Mouse (Mus musculus) bone marrow macrophage, adult 2 months (primary cell): ENCODE results near the gene Ltbp2. TPM values are rescaled to one million over a fixed set of nuclear protein-coding genes. Genes with fewer than 3 reads are reported as not detected.

Experiments
- H3K27ac ChIP-seq: 2 replicates; pipeline ENCODE4 v1.5.1; 2012; ENCODE audit warnings: low read depth, low read length; ENCODE audit not compliant: insufficient read depth
- H3K4me1 ChIP-seq: 2 replicates; pipeline ENCODE4 v1.6.1; 2012; ENCODE audit warnings: low read length; ENCODE audit not compliant: control insufficient read depth, insufficient read depth
- H3K4me3 ChIP-seq: 2 replicates; pipeline ENCODE4 v1.5.1; 2012; ENCODE audit warnings: mild to moderate bottlenecking, low read length, moderate library complexity; ENCODE audit not compliant: insufficient read depth
- CTCF ChIP-seq: IDR thresholded peaks from 2 replicates; pipeline ENCODE4 v1.5.1; 2012; ENCODE audit warnings: low read depth, mild to moderate bottlenecking, low read length, moderate library complexity
- POLR2A ChIP-seq: IDR thresholded peaks from 2 replicates; pipeline ENCODE4 v1.6.1; 2012; ENCODE audit warnings: mild to moderate bottlenecking, low read depth, low read length, borderline replicate concordance
- polyA plus RNA-seq: library from polyadenylated mRNA; stranded (reverse); fragments of >200 nt; gene quantifications from 2 replicates; pipeline ENCODE4 v1.2.4, GENCODE M21; 2012; ENCODE audit not compliant: missing spikeins, insufficient read depth, insufficient read length

Ltbp2 gene
- polyA plus RNA-seq, 1 experiment = 1.1 TPM

GRCm38 (mm10) chr12:84792629-84793028 lies 83.7 kb downstream of the Ltbp2 start:
- no peak for TF ChIP-seq CTCF
- no peak for TF ChIP-seq POLR2A
- no peaks in the 10 kb centered on the region for H3K4me1 ChIP-seq
- no peak overlapping the region for H3K27ac ChIP-seq
- H3K4me3 ChIP-seq = no peak overlapping the region

GRCm38 (mm10) chr12:84790853-84791252 lies 85.5 kb downstream of the Ltbp2 start:
- Histone ChIP-seq H3K4me3 (no peak overlapping the region), H3K27ac (no peak overlapping the region), H3K4me1 (no peaks in the 10 kb centered on the region)
- TF ChIP-seq POLR2A (no peak; the same call in 1 of the 2 replicates), CTCF (no peak)

GRCm38 (mm10) chr12:84786091-84786490 lies 90.2 kb downstream of the Ltbp2 start:
- Histone ChIP-seq H3K27ac (no peak overlapping the region), H3K4me3 (no peak overlapping the region), H3K4me1 (no peaks in the 10 kb centered on the region; the same call in 1 of the 2 replicates)
- no peak for TF ChIP-seq CTCF
- TF ChIP-seq POLR2A = no peak

- no peak overlapping the region for H3K27ac ChIP-seq
- TF ChIP-seq POLR2A = no peak
- TF ChIP-seq CTCF = peak; percentile 85
- no peak overlapping the region for H3K4me3 ChIP-seq
- H3K4me1 ChIP-seq = no peaks in the 10 kb centered on the region; the same call in 1 of the 2 replicates
Observed at GRCm38 (mm10) chr12:84784604-84785381, 91.5 kb downstream of the Ltbp2 start.

GRCm38 (mm10) chr12:84776229-84776628 lies 100.1 kb downstream of the Ltbp2 start:
- Histone ChIP-seq H3K4me3 (no peak overlapping the region), H3K4me1 (peaks cover 4% of the 10 kb centered on the region), H3K27ac (no peak overlapping the region)
- TF ChIP-seq CTCF (no peak), POLR2A (no peak)

- TF ChIP-seq POLR2A (no peak), CTCF (no peak)
- Histone ChIP-seq H3K4me3 (no peak overlapping the region), H3K27ac (no peak overlapping the region), H3K4me1 (peaks cover 19% of the 10 kb centered on the region)
Observed at GRCm38 (mm10) chr12:84774376-84774775, 102.0 kb downstream of the Ltbp2 start.

- Histone ChIP-seq H3K4me1 (peaks cover 27% of the 10 kb centered on the region), H3K27ac (peak overlapping the region; percentile 14), H3K4me3 (peak overlapping the region; percentile 75)
- TF ChIP-seq POLR2A (no peak), CTCF (no peak)
Observed at GRCm38 (mm10) chr12:84773476-84773875, 102.9 kb downstream of the Ltbp2 start.

- TF ChIP-seq CTCF (no peak), POLR2A (peak; percentile 85)
- peak within 1 kb of the TSS; percentile 99 for H3K27ac ChIP-seq
- H3K4me3 ChIP-seq = peak within 1 kb of the TSS; percentile 95
- peaks cover 33% of the 10 kb centered on the region for H3K4me1 ChIP-seq
Observed at GRCm38 (mm10) chr12:84772726-84773441, 103.4 kb downstream of the Ltbp2 start, which contains the start of the genes Npc2 and Isca2. TSS of gene Npc2 (minus strand) at chr12:84773152. TSS of gene Isca2 (plus strand) at chr12:84773251.

- peak overlapping the region; percentile 99 for H3K27ac ChIP-seq
- TF ChIP-seq CTCF = no peak
- H3K4me1 ChIP-seq = peaks cover 39% of the 10 kb centered on the region
- peak overlapping the region; percentile 95 for H3K4me3 ChIP-seq
Observed at GRCm38 (mm10) chr12:84771981-84772520, 104.3 kb downstream of the Ltbp2 start.

GRCm38 (mm10) chr12:84769624-84770023 lies 106.7 kb downstream of the Ltbp2 start:
- Histone ChIP-seq H3K27ac (no peak overlapping the region), H3K4me1 (peaks cover 62% of the 10 kb centered on the region), H3K4me3 (no peak overlapping the region)
- no peak for TF ChIP-seq POLR2A
- no peak for TF ChIP-seq CTCF
